In genomic region chr3:25807559-25807958, GRCm38 (mm10) we compare ENCODE assay signal across 10 mouse cellular contexts.
A peak's percentile ranks its signal among the peaks of the same experiment; 100 is the strongest.
DNase-seq lines count a peak whose midpoint lies in the region; ATAC-seq lines count a peak whose summit lies in the region.
"Had no signal": no experiment of that assay in that cellular context is flagged by ENCODE, and none has a peak within 500 bp of the region (broad histone marks: within the 10 kb centered on the region; RNA-seq: fewer than 3 reads in every experiment).

No protein-coding gene starts in this region.

- H3K27ac ChIP-seq in hindbrain, embryonic 16.5 days (ENCODE audit: low read depth, low read length) = no peak overlapping the region
- no peak overlapping the region for H3K27ac ChIP-seq in neural tube, embryonic 11.5 days (ENCODE audit: low read depth, low read length)
- H3K27ac ChIP-seq: embryonic facial prominence, embryonic 13.5 days; limb, embryonic 15.5 days had no signal

- 18% methylated on average over 3 of the region's 3 CpGs for WGBS in hindbrain, embryonic 16.5 days
- WGBS in neural tube, embryonic 11.5 days = 29% methylated on average over 3 of the region's 3 CpGs

- H3K9ac ChIP-seq in hindbrain, embryonic 16.5 days (ENCODE audit: low read depth, low read length) = no peak overlapping the region
- no peak overlapping the region for H3K9ac ChIP-seq in neural tube, embryonic 11.5 days (ENCODE audit: low read length)
- H3K9ac ChIP-seq: embryonic facial prominence, embryonic 13.5 days; limb, embryonic 15.5 days had no signal

- no peak overlapping the region for H3K4me3 ChIP-seq in hindbrain, embryonic 16.5 days (ENCODE audit: low read length)
- no peak overlapping the region for H3K4me3 ChIP-seq in neural tube, embryonic 11.5 days (ENCODE audit: low read depth, low read length)
- H3K4me3 ChIP-seq: embryonic facial prominence, embryonic 13.5 days; limb, embryonic 15.5 days had no signal

- peak overlapping the region; percentile 23; the same call in 1 of the 2 replicates for H3K4me2 ChIP-seq in hindbrain, embryonic 16.5 days (ENCODE audit: low read length)
- no peak overlapping the region for H3K4me2 ChIP-seq in neural tube, embryonic 11.5 days (ENCODE audit: low read depth)
- H3K4me2 ChIP-seq: embryonic facial prominence, embryonic 13.5 days; limb, embryonic 15.5 days had no signal

- no peaks in the 10 kb centered on the region for H3K36me3 ChIP-seq in hindbrain, embryonic 16.5 days (ENCODE audit: control insufficient read depth, insufficient read depth, low read length)
- no peaks in the 10 kb centered on the region for H3K36me3 ChIP-seq in neural tube, embryonic 11.5 days (ENCODE audit: control insufficient read depth, insufficient read depth, low read length)
- H3K36me3 ChIP-seq: embryonic facial prominence, embryonic 13.5 days; limb, embryonic 15.5 days had no signal

- peaks cover 7% of the 10 kb centered on the region for H3K4me1 ChIP-seq in hindbrain, embryonic 16.5 days (ENCODE audit: control insufficient read depth, insufficient read depth, low read depth, low read length)
- no peaks in the 10 kb centered on the region for H3K4me1 ChIP-seq in neural tube, embryonic 11.5 days (ENCODE audit: control insufficient read depth, insufficient read depth, low read length)
- H3K4me1 ChIP-seq: embryonic facial prominence, embryonic 13.5 days; limb, embryonic 15.5 days had no signal

- no peaks in the 10 kb centered on the region for H3K9me3 ChIP-seq in hindbrain, embryonic 16.5 days (ENCODE audit: control insufficient read depth, low read length)
- no peaks in the 10 kb centered on the region for H3K9me3 ChIP-seq in neural tube, embryonic 11.5 days (ENCODE audit: control insufficient read depth, low read length)
- H3K9me3 ChIP-seq: embryonic facial prominence, embryonic 13.5 days; limb, embryonic 15.5 days had no signal

- DNase-seq in cerebellum, adult 11 months = peak; percentile 9
- DNase-seq in cerebellum, adult 11-12 months = no peak
- DNase-seq in embryo, embryonic 10.5 days (ENCODE audit: low spot score) = peak; percentile 89
- peak; percentile 80 for DNase-seq in neural tube, embryonic 11.5 days (ENCODE audit: low spot score)
- no peak for DNase-seq in thymus, postnatal 14 days

- H3K27me3 ChIP-seq in hindbrain, embryonic 16.5 days (replicated peaks; ENCODE audit: control insufficient read depth, insufficient read depth, low read length) = no peaks in the 10 kb centered on the region
- no peaks in the 10 kb centered on the region for H3K27me3 ChIP-seq in neural tube, embryonic 11.5 days (ENCODE audit: control insufficient read depth, insufficient read depth, low read length)
- H3K27me3 ChIP-seq: embryonic facial prominence, embryonic 13.5 days; limb, embryonic 15.5 days had no signal

- ATAC-seq in hindbrain, embryonic 16.5 days = peak; percentile 94
- ATAC-seq in neural tube, embryonic 11.5 days (ENCODE audit: insufficient read depth, low FRiP score, low TSS enrichment) = peak; percentile 98
- ATAC-seq in inflammation-experienced regulatory T-cells, adult 6 months = no peak
- no peak for ATAC-seq in granulocyte monocyte progenitor cell, adult 5-6 weeks (replicated peaks; ENCODE audit: poor library complexity, severe bottlenecking)

Comparison
In these comparisons a context has a peak if more than half of its experiments do, and no peak if none do; other contexts are left out.
1. DNase-seq: peak in cerebellum, adult 11 months (single experiment), embryo, embryonic 10.5 days (single experiment) and neural tube, embryonic 11.5 days (single experiment); none in cerebellum, adult 11-12 months (single experiment) and thymus, postnatal 14 days (single experiment).
2. ATAC-seq: peak in hindbrain, embryonic 16.5 days (single experiment) and neural tube, embryonic 11.5 days (single experiment); none in inflammation-experienced regulatory T-cells, adult 6 months (single experiment) and granulocyte monocyte progenitor cell, adult 5-6 weeks (single experiment).